Mouse (Mus musculus) adrenal gland, adult (tissue): Measurements from ENCODE around the gene Pck1.

ENCODE experiments used
- DNase-seq, 2 experiments: peaks; one replicate each; pipeline ENCODE4 v3.0.0; 2022 to 2023; ENCODE audit warnings: low spot score in 1 of 2; ENCODE audit not compliant: inconsistent age in 2 of 2

The Pck1 gene

GRCm38 (mm10) chr2:173148001-173148400, 4.8 kb upstream of the Pck1 start:
- no peak for DNase-seq

DNA sequence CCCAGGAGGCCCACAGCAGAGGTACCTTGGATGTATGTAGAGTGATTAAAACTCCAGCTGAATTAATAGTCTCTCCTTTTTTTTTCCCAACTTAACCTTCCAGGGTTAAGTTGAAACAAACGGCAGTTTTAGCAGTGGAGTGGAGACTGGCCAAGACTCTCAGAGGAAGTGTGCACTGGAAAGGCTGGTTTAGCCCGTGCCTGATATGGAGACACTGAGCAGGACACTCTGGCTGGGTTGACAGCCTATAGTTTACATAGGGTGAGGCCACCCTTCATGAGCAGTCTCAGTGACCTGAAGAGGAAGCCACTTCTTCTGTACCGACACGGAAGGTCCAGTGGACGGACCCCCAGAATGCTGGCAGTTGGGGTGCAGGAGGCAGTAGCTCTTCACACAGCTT, 1.5 kb upstream of the Pck1 start:
- no peak for DNase-seq

DNA sequence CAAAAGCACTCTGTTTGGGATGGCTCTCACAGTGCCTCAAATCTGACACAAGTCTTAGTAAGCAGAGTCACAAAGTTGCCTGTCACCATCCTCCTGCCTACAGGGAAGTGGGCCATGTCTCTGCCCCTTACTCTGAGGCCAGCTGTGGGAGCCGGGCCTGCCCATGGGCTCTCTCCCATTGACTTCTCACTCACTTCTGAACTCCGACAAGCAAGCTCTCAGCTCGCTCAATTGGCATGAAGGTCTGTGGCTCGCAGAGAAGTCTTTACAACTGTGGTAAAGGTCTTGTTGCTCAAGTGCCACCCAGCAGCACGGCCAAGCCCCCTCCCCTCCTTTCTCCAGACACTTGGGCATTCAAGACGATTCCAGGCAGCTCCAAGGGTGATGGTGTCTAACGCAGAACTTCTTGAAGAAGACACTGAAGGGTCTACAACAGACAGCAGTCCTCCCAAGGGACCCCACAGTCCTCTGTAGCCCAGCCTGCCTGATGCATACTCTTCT, 1.0 kb upstream of the Pck1 start:
- DNase-seq: peak in 1 of 2 experiments; percentile 51

DNA sequence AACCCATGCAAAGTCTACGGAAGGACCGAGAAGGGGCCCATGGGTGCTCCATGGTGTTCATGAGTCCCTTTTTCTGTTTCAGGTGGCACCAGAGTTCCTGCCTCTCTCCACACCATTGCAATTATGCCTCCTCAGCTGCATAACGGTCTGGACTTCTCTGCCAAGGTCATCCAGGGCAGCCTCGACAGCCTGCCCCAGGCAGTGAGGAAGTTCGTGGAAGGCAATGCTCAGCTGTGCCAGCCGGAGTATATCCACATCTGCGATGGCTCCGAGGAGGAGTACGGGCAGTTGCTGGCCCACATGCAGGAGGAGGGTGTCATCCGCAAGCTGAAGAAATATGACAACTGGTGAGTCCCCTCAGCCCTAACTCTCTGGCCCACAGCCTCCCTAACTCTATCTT, 418 bp downstream of the Pck1 start:
- no peak for DNase-seq

- no peak for DNase-seq
Observed at GRCm38 (mm10) chr2:173154513-173154912, 1.7 kb downstream of the Pck1 start.

- no peak for DNase-seq
Observed at GRCm38 (mm10) chr2:173154962-173155361, 2.1 kb downstream of the Pck1 start.

GRCm38 (mm10) chr2:173155907-173156306, 3.1 kb downstream of the Pck1 start:
- no peak for DNase-seq

DNA sequence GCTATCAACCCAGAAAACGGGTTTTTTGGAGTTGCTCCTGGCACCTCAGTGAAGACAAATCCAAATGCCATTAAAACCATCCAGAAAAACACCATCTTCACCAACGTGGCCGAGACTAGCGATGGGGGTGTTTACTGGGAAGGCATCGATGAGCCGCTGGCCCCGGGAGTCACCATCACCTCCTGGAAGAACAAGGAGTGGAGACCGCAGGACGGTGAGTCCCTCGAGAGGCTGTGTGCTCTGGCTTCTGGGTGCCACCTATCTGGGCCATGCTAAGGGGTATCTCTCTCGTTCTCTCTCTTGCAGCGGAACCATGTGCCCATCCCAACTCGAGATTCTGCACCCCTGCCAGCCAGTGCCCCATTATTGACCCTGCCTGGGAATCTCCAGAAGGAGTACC, 4.1 kb downstream of the Pck1 start:
- no peak for DNase-seq

DNA sequence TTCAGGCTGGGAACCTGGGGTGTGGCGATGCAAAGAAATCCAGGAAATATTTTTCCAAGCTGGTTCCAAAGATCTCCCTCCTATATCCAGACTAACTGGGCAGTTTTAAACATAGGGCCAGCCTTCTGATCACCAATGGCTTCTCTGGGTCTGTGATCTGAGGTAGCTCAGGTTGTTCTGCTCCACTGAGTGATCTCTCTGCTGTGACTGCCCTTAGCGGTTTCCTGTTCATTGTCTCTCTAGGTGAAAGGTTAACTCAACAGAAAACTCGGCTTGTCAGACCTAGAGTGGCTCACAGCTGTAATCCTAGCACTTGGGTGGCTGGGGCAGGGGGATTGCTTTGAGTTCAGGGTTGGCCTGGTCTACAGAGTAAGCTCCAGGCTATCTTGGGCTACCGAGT, 4.5 kb downstream of the Pck1 start:
- no peak for DNase-seq

- peak in 1 of 2 experiments; percentile 33 for DNase-seq
Observed at GRCm38 (mm10) chr2:173157871-173158270, 5.0 kb downstream of the Pck1 start.

- no peak for DNase-seq
Observed at GRCm38 (mm10) chr2:173158390-173159055, 5.7 kb downstream of the Pck1 start.

DNA sequence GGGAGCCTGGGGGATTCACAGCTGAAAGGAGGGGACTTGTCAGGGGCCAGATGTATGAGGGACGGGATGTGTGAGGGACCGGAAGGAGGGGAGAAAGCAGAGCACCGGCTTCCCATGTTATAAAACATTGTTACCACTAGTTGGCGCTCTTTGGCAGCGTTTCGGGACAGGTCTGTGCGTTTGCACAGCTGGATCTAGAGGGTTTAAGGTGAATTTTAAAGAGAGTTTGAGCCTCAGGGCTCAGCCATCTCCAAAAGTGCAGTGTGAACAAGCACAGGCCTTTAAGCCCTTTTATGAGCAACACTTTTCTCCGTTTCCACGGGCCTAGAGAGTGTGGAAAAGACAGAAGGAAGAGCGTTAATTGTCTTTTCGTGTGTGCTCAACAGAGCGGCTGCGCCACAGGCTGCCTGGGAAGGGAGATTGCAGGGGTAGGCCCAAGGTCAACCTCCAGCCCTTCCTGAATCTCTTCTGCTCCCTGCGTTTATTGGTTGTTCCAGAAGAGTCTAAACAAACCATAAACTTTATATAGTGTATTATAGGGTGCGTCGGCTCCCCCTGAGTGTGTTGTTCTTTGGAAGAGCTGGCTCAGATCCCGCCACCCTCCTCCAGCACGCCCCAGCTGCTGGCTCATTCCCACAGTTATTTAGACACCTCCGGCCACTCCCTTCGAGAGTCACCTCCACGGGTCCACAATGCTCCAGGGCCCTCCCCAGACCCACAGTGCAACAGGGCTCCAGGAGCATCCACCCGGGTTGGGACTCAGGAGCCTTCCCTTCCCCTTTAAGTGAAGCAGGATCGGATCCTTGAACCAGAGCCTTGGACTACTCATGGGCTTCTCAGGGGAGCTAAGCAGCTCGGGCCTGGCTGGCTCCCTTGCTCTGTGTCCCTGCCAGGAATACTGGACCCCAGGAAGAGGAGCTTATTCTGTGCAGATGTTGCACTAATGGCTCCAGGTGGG, 6.8 kb downstream of the Pck1 start:
- DNase-seq: peak; percentile 61 to 89

DNA sequence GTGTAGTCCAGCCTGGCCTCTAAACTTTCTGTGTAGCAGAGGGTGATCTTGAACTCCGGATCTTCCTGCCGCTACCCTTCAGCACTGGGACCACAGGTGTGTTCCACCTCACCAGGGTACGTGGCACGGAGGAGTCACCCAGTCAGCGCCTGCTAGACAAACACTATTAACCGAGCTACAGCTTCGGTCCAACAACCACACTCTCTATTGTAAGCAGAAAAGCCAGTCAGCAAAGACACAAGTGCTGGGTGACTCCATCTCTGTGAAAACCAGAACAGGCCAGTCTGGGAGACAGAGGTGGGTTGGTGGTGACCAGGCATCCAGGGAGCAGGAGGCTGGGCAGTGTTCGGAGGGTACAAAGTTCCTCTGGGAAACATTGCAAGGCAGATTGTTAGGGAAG, 10.5 kb downstream of the Pck1 start:
- DNase-seq: no peak

DNA sequence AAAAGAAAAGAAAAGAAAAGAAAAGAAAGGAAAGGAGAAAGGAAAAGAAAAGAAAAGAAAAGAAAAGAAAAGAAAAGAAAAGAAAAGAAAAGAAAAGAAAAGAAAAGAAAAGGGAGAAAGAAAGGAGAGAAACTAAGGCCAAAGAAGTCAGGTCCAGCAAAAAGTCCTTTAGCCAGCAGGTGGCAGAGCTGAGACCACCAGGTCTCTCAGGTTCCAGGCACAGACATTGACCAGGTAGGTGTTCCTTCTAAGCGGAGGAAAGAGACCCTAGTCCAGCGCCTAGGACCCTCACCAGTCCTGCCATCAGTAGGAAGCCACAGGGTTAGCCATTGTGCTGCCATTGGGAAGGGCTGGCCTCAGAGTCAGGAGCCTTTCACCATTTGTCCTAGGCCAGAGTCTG, 11.5 kb downstream of the Pck1 start:
- DNase-seq: peak in 1 of 2 experiments; percentile 68

- DNase-seq: peak in 1 of 2 experiments; percentile 20
Observed at GRCm38 (mm10) chr2:173164946-173165345, 12.1 kb downstream of the Pck1 start.

DNA sequence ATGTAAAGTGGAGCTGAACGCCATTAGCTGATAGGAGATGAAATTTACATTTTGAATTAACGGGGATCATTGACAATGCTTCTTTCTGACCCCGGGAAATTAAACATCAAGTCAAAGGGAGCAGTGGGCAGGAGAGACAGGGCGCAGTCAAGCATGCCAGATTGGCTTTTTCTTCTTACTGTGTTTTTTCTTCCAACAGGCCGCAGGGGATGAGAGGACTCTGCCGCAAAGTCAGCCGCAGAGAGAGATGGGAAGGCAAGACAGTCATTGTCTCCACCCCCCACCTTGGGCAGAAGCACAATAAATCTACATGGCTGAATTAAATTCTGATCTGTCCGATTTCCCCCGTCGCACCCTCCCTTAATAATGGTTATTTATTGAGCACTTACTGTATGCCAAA, 12.5 kb downstream of the Pck1 start:
- DNase-seq: no peak

DNA sequence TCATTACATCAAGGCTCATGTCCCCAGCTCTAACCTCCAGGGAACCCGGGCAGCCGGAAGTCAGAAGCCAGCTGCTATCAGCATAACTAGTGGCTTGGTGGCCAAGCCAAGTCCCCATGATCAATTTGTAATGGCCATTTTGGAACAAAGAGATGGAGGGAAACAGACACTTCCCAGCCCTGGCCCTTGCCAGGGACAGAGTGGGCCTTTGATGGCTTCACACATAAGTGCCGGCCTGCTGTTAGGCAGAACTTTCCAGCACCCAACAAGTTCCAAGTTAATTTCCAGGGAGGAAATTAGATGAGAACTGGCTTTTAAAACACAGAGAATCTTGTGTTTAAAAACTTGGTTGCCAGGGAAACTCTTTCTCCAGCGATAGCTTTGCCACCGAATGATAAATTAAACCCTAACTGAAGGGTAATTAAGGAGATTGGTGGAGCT, 15.6 kb downstream of the Pck1 start:
- DNase-seq: no peak

GRCm38 (mm10) chr2:173170081-173170480, 17.2 kb downstream of the Pck1 start:
- DNase-seq: no peak

DNA sequence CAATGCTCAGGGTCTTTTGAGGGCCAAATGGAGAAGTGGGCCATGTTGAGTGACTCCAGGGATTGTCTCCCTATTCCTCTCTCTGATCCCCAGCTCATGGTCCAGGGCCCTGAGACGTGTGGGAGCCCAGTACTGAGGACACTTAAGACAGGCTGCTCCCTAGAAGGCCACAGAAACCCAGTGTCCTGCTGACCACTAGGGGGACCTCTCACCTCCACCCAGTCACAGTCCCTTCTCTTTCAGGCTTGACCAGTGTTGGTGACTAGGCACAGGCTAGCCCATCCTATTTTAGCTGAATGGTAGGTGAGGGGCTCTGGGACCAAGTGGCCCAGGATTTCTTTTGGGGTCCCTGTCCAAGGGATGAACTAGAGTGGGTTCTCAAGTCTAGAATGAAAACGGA, 17.9 kb downstream of the Pck1 start:
- DNase-seq: peak; percentile 27 to 67

GRCm38 (mm10) chr2:173171470-173171869, 18.6 kb downstream of the Pck1 start:
- peak; percentile 80 to 93 for DNase-seq

DNA sequence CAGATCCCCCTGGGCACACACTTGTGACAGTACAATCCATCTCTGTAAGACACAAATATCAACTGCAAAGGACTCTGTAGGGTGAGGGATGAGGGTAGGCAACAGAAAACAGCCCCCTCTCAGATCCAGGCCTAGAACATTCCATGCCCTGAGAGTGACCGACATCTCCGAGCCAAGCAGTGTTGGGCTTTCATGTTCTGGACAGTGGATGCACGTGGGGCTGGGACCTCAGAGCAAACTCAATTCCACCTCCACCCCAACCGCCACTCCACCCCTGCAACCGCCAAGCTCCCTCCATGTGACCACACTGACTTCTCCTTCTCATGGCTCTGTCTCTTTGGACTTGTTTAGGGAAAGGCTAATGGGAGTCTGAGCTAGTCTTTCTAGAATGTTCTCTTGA, 19.1 kb downstream of the Pck1 start:
- DNase-seq: no peak

DNA sequence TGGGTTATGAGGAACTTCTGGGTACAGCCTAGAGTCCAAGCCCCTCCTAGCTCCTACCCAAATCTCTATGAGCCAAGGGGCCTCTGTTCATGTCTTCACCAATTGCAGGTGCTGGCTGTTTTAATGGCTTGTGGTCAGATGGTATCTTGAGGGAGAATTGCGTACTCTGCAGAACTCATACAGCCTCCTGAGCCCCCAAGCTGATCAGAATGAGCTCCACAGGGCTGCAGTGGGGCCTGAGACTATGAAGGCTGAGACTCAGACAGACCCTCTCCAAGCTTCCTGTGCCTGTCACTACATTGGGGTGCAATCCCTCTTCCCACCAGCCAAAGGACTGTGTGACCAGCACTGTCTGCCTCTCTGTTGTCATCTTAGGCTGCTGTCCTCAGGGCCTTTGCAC, 19.5 kb downstream of the Pck1 start:
- peak; percentile 8 to 33 for DNase-seq
